Mouse (Mus musculus): ENCODE measurements at regions not wholly inside any gene's neighbourhood (a gene's known extent, or its start where the extent isn't known, plus 50 kb on each side); places are given as distances from the start of the nearest gene placed in this dataset.

DNA sequence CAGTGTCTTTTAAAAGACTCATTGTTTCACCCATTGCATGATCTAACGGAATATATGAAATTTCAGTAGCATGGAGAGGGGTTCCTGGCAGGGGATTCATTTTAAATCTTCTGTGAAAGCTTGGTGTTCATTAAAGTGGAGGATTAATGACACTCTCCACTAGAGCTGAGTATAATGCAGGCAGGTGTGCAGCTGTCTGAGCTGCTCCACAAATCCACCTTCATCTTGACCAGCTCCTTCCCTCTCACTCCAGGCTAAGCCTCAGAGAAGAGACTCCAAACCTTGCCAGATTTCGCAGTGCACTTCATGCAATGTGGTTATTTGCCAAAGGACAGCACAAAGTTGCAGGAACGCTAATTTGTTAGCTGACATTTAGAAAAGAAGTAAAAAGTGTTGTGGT is 1288.0 kb upstream of the Map3k7 start:
- DNase-seq (ENCODE audit: low read depth), result peak; percentile 47

GRCm38 (mm10) chr4:30677056-30677455 is 1286.8 kb upstream of the Map3k7 start:
- peak; percentile 62 for DNase-seq (ENCODE audit: low read depth)
- TF ChIP-seq POLR2A (IDR thresholded peaks at IDR 0.05; ENCODE audit: borderline replicate concordance, extremely low read depth, insufficient read depth, insufficient read length, poor library complexity, severe bottlenecking) (no peak), CTCF (IDR thresholded peaks at IDR 0.05; ENCODE audit: borderline replicate concordance, extremely low read depth, insufficient read depth, insufficient read length) (no peak)

More for the DNA sequence above, 1288.0 kb upstream of the Map3k7 start:
- no peak for TF ChIP-seq POLR2A (IDR thresholded peaks at IDR 0.05; ENCODE audit: borderline replicate concordance, extremely low read depth, insufficient read depth, insufficient read length, poor library complexity, severe bottlenecking)
- TF ChIP-seq CTCF (IDR thresholded peaks at IDR 0.05; ENCODE audit: borderline replicate concordance, extremely low read depth, insufficient read depth, insufficient read length), result no peak

- TF ChIP-seq CTCF (IDR thresholded peaks at IDR 0.05; ENCODE audit: borderline replicate concordance, extremely low read depth, insufficient read depth, insufficient read length) (no peak), POLR2A (IDR thresholded peaks at IDR 0.05; ENCODE audit: borderline replicate concordance, extremely low read depth, insufficient read depth, insufficient read length, poor library complexity, severe bottlenecking) (no peak)
- DNase-seq (ENCODE audit: low read depth), result no peak
These were observed 1281.5 kb upstream of the Map3k7 start for GRCm38 (mm10) chr4:30682394-30682793.

DNA sequence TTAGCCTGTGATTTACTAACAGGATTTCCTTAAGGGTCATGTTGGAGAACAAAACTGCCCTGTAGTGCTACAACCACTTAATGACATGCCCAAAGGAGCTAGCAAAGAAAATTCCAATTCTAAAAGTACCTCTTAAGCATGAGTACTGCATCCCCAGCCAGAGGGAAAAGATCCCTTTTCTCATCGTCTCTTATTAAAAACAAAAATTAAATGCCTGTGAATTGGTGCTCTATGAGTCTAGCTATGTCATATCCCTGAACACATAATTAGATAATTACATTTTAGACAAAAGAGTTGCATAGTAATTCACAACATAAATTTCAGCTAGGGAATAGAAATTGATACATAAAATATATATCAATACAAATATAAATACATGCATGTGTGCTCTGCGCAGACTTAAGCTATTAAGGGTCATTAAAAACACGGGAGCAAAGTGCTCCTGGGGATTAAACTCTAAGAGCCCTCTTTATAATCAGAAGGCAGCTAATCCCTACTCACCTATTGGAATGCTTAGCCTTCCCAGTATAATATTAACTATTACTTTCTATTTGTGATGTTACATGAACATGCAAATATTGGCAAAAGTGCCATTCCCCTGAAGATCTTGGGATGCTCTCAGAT is 1250.4 kb upstream of the Map3k7 start:
- TF ChIP-seq POLR2A (IDR thresholded peaks at IDR 0.05; ENCODE audit: borderline replicate concordance, extremely low read depth, insufficient read depth, insufficient read length, poor library complexity, severe bottlenecking), result no peak
- DNase-seq (ENCODE audit: low read depth), result peak; percentile 3
